Mouse (Mus musculus) bone marrow macrophage, adult 2 months (primary cell): ENCODE data around the gene Cars.

ENCODE experiments used
- CTCF ChIP-seq: IDR thresholded peaks from 2 replicates; pipeline ENCODE4 v1.5.1; 2012; ENCODE audit warnings: low read depth, mild to moderate bottlenecking, low read length, moderate library complexity
- POLR2A ChIP-seq: IDR thresholded peaks from 2 replicates; pipeline ENCODE4 v1.6.1; 2012; ENCODE audit warnings: mild to moderate bottlenecking, low read depth, low read length, borderline replicate concordance

GRCm38 (mm10) chr7:143532410-143532809, 67.5 kb downstream of the Cars start:
- TF ChIP-seq POLR2A (no peak), CTCF (no peak)
